Comparison of ENCODE assay signal across 20 mouse cellular contexts in genomic region chr15:91016366-91016765, GRCm38 (mm10). TPM values are rescaled to one million over a fixed set of nuclear protein-coding genes. Genes with fewer than 3 reads are reported as not detected.
A peak's percentile ranks its signal among the peaks of the same experiment; 100 is the strongest.
DNase-seq lines count a peak whose midpoint lies in the region; ATAC-seq lines count a peak whose summit lies in the region.
"Had no signal": no experiment of that assay in that cellular context is flagged by ENCODE, and none has a peak within 500 bp of the region (broad histone marks: within the 10 kb centered on the region; RNA-seq: fewer than 3 reads in every experiment).

No protein-coding gene starts in this region.

- H3K27ac ChIP-seq in hindbrain, embryonic 12.5 days = peak overlapping the region; percentile 52
- H3K27ac ChIP-seq in midbrain, embryonic 12.5 days (replicated peaks) = peak overlapping the region; percentile 98
- H3K27ac ChIP-seq: embryonic facial prominence, embryonic 13.5 days; gastrocnemius, adult 2 months; heart, adult 2 months; heart, embryonic 15.5 days had no signal

- H3K4me3 ChIP-seq in hindbrain, embryonic 12.5 days = no peak overlapping the region
- no peak overlapping the region for H3K4me3 ChIP-seq in midbrain, embryonic 12.5 days
- H3K4me3 ChIP-seq: embryonic facial prominence, embryonic 13.5 days; gastrocnemius, adult 2 months; heart, adult 2 months; heart, embryonic 15.5 days; myocyte had no signal

- 64% methylated on average over 12 of the region's 12 CpGs for WGBS in hindbrain, embryonic 12.5 days
- WGBS in midbrain, embryonic 12.5 days = 48% methylated on average over 12 of the region's 12 CpGs

- no peak overlapping the region for H3K9ac ChIP-seq in hindbrain, embryonic 12.5 days
- H3K9ac ChIP-seq in midbrain, embryonic 12.5 days (replicated peaks) = no peak overlapping the region
- H3K9ac ChIP-seq: embryonic facial prominence, embryonic 13.5 days; heart, embryonic 15.5 days had no signal

- ATAC-seq in hindbrain, embryonic 12.5 days (ENCODE audit: low FRiP score) = no peak
- no peak for ATAC-seq in midbrain, embryonic 12.5 days (ENCODE audit: low FRiP score, low read depth)

- H3K4me2 ChIP-seq in hindbrain, embryonic 12.5 days (replicated peaks) = peak overlapping the region; percentile 45
- peak overlapping the region; percentile 21; the same call in 1 of the 2 replicates for H3K4me2 ChIP-seq in midbrain, embryonic 12.5 days (replicated peaks)
- H3K4me2 ChIP-seq: heart, embryonic 15.5 days had no signal

- DNase-seq in retina, embryonic 14.5 days (ENCODE audit: low spot score) = peak; percentile 18
- no peak for DNase-seq in retina, postnatal 1 day
- no peak for DNase-seq in kidney, postnatal 14 days
- DNase-seq in spleen, postnatal 4 days (ENCODE audit: low spot score in 2 of 2) = no peak
- DNase-seq in layer of hippocampus, adult 8-10 months (ENCODE audit: low spot score in 2 of 2) = no peak
- DNase-seq: adrenal gland, adult 8-10 months; cerebellum, adult 8-10 months; gastrocnemius, adult 2 months; heart, adult 2 months; kidney, adult 2 months; kidney, postnatal 25 days; lung, postnatal 10 days; right cerebral cortex, postnatal 14 days; thymus, postnatal 36 days had no signal

- H3K36me3 ChIP-seq in hindbrain, embryonic 12.5 days = no peaks in the 10 kb centered on the region
- 0 out of 2 replicates have a peak, but pooled peaks cover 6% of the 10 kb centered on the region for H3K36me3 ChIP-seq in midbrain, embryonic 12.5 days
- H3K36me3 ChIP-seq: embryonic facial prominence, embryonic 13.5 days; heart, embryonic 15.5 days had no signal

- no peaks in the 10 kb centered on the region for H3K27me3 ChIP-seq in hindbrain, embryonic 12.5 days
- no peaks in the 10 kb centered on the region for H3K27me3 ChIP-seq in midbrain, embryonic 12.5 days
- H3K27me3 ChIP-seq: embryonic facial prominence, embryonic 13.5 days; heart, embryonic 15.5 days had no signal

- peaks cover 39% of the 10 kb centered on the region for H3K4me1 ChIP-seq in hindbrain, embryonic 12.5 days
- H3K4me1 ChIP-seq in midbrain, embryonic 12.5 days = peaks cover 77% of the 10 kb centered on the region
- H3K4me1 ChIP-seq: heart, embryonic 15.5 days had no signal

- no peaks in the 10 kb centered on the region for H3K9me3 ChIP-seq in hindbrain, embryonic 12.5 days (replicated peaks)
- H3K9me3 ChIP-seq in midbrain, embryonic 12.5 days = no peaks in the 10 kb centered on the region
- H3K9me3 ChIP-seq: heart, embryonic 15.5 days had no signal

RNA-seq across cellular contexts. Expression of gene Kif21a, which starts 33.4 kb away (rescaled TPM):
- polyA plus RNA-seq in hindbrain, embryonic 12.5 days (2016; fragmentation: Nextera tagmentation; extraction: Ambion mirVana) = 38.6 and 39.7 TPM in 2 replicates
- 60.3 and 69.7 TPM in 2 replicates for polyA plus RNA-seq in midbrain, embryonic 12.5 days (2016; fragmentation: Nextera tagmentation; extraction: Ambion mirVana)
- 100 to 1,000 TPM; 121 to 151 (median 127) TPM for total RNA-seq in layer of hippocampus, adult 8-10 months (2022)
- total RNA-seq: megakaryocyte, adult 5-6 weeks had no signal
